Mouse (Mus musculus): ENCODE results near the gene Plxna1. TPM values are rescaled to one million over a fixed set of nuclear protein-coding genes. Genes with fewer than 3 reads are reported as not detected.

The Plxna1 gene
- polyA plus RNA-seq, 1 experiment from 2014 or later, result 24.3 TPM

GRCm38 (mm10) chr6:89341981-89342380, 20.4 kb downstream of the Plxna1 start:
- no peak overlapping the region for H3K27ac ChIP-seq (replicated peaks)
- H3K27me3 ChIP-seq (ENCODE audit: low read depth, poor library complexity, severe bottlenecking), result no peaks in the 10 kb centered on the region
- H3K4me3 ChIP-seq, result no peak overlapping the region
- WGBS, result 92% methylated on average over 4 of the region's 4 CpGs
- DNase-seq (ENCODE audit: low spot score), result no peak
- peaks cover 97% of the 10 kb centered on the region for H3K36me3 ChIP-seq
- no peaks in the 10 kb centered on the region for H3K9me3 ChIP-seq (replicated peaks)
- H3K4me1 ChIP-seq, result peaks cover 46% of the 10 kb centered on the region

DNA sequence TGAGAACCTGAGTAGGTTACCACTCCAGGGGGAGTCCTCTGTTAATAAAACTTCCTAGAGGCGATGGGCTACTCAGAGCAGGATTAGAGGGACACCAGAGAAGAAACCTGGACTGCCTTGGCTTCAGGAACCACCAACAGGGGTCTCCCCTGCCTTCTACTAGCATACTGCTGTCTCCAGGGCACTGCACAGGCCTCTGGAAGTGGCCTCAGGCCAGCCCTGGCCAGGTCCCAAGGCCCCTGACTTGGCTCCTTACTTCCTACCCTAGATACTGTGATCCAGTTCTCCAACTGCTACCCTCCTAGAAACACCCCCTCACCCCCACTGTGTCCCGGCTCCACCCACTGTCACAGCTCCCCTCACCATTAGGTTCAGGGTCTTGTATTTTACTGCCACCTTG, 23.0 kb downstream of the Plxna1 start:
- Histone ChIP-seq H3K27me3 (ENCODE audit: low read depth, poor library complexity, severe bottlenecking) (no peaks in the 10 kb centered on the region), H3K4me1 (peaks cover 44% of the 10 kb centered on the region), H3K27ac (replicated peaks) (no peak overlapping the region), H3K36me3 (peaks cover 99% of the 10 kb centered on the region), H3K9me3 (replicated peaks) (no peaks in the 10 kb centered on the region), H3K4me3 (no peak overlapping the region)
- DNase-seq (ENCODE audit: low spot score), result no peak
- WGBS, result 80% methylated on average over 2 of the region's 2 CpGs

DNA sequence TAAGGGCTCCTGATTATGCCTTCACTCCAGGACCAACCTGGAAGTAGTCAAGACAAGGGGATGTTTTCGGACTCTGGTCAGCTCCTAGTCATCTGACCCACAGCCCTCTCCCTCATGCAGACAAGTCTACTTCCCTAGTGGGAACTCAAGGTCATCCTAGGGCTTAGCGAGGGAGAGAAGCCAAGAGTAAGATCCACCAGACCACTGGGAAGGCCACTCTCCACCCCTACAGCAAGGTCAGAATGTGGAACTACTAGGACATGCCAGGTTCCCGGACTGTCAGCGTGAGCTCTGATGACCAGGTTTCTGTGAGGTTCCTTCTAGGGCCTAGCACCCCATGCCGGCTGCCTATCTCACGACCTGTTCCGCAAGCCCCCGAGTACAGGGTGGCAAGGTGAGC, 23.7 kb downstream of the Plxna1 start:
- Histone ChIP-seq H3K4me3 (no peak overlapping the region), H3K36me3 (peaks cover 98% of the 10 kb centered on the region), H3K4me1 (peaks cover 51% of the 10 kb centered on the region), H3K27ac (replicated peaks) (no peak overlapping the region), H3K27me3 (ENCODE audit: low read depth, poor library complexity, severe bottlenecking) (no peaks in the 10 kb centered on the region), H3K9me3 (replicated peaks) (no peaks in the 10 kb centered on the region)
- 92% methylated on average over 8 of the region's 8 CpGs for WGBS
- no peak for DNase-seq (ENCODE audit: low spot score)

- no peak overlapping the region for H3K4me3 ChIP-seq
- H3K27me3 ChIP-seq (ENCODE audit: low read depth, poor library complexity, severe bottlenecking), result no peaks in the 10 kb centered on the region
- DNase-seq (ENCODE audit: low spot score), result no peak
- H3K9me3 ChIP-seq (replicated peaks), result no peaks in the 10 kb centered on the region
- 74% methylated on average over 9 of the region's 9 CpGs for WGBS
- 0 out of 2 replicates have a peak overlapping the region, but pooled peaks have one; percentile 3 for H3K27ac ChIP-seq (replicated peaks)
- H3K36me3 ChIP-seq, result peaks cover 98% of the 10 kb centered on the region
- H3K4me1 ChIP-seq, result peaks cover 57% of the 10 kb centered on the region
Measured at GRCm38 (mm10) chr6:89337574-89337973, 24.8 kb downstream of the Plxna1 start.

- Histone ChIP-seq H3K36me3 (peaks cover 98% of the 10 kb centered on the region), H3K27ac (replicated peaks) (peak overlapping the region; percentile 80), H3K9me3 (replicated peaks) (no peaks in the 10 kb centered on the region), H3K4me3 (peak overlapping the region; percentile 22; the same call in 1 of the 2 replicates), H3K27me3 (ENCODE audit: low read depth, poor library complexity, severe bottlenecking) (no peaks in the 10 kb centered on the region), H3K4me1 (peaks cover 51% of the 10 kb centered on the region)
- WGBS, result 57% methylated on average over 12 of the region's 12 CpGs
- DNase-seq (ENCODE audit: low spot score), result peak; percentile 92
Measured at GRCm38 (mm10) chr6:89333964-89334702, 28.3 kb downstream of the Plxna1 start.

DNA sequence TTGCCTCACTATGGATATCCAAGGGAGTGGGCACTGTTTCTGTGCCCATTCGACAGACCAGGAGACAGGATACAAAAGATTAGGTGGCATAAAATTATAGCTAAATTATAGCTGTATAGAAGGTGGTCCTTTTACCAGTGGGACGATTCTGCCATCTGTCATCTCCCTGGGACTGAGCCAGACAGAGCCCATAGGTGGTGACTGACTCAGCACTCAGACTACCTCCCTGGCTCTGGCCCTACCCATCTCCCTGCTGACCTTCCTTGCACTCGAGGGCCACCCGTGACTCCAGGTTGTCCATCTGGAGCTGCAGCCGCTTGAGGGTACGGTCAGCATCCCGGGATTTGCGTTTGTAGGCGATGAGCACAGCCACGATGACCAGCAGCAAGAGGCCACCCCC, 31.5 kb downstream of the Plxna1 start:
- Histone ChIP-seq H3K4me1 (peaks cover 43% of the 10 kb centered on the region), H3K4me3 (no peak overlapping the region), H3K36me3 (peaks cover 98% of the 10 kb centered on the region), H3K9me3 (replicated peaks) (no peaks in the 10 kb centered on the region), H3K27ac (replicated peaks) (no peak overlapping the region), H3K27me3 (ENCODE audit: low read depth, poor library complexity, severe bottlenecking) (no peaks in the 10 kb centered on the region)
- DNase-seq (ENCODE audit: low spot score), result no peak
- WGBS, result 94% methylated on average over 10 of the region's 10 CpGs

DNA sequence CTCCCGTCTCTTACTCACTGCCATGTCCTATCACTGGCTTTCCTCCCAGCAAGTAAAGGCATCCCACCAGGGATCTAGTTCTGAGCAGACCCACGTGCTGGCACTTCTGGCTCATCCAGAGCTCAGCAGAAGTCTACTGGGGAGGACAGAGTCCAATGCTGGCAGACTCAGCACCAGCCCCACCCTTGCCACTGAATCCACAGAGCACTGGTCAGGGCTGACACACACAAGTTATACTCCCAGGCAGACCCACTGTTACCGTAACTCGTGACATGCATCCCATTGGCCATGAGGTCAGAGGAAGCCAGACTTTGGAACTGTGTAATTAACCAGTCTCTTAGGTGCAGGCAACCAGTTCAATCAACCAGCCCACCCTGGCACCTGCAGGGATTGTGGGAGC, 33.8 kb downstream of the Plxna1 start:
- no peak overlapping the region for H3K4me3 ChIP-seq
- peaks cover 100% of the 10 kb centered on the region for H3K36me3 ChIP-seq
- peaks cover 20% of the 10 kb centered on the region for H3K4me1 ChIP-seq
- WGBS, result 92% methylated on average over 4 of the region's 4 CpGs
- DNase-seq (ENCODE audit: low spot score), result no peak
- no peaks in the 10 kb centered on the region for H3K9me3 ChIP-seq (replicated peaks)
- no peaks in the 10 kb centered on the region for H3K27me3 ChIP-seq (ENCODE audit: low read depth, poor library complexity, severe bottlenecking)
- no peak overlapping the region; the same call in 1 of the 2 replicates for H3K27ac ChIP-seq (replicated peaks)

DNA sequence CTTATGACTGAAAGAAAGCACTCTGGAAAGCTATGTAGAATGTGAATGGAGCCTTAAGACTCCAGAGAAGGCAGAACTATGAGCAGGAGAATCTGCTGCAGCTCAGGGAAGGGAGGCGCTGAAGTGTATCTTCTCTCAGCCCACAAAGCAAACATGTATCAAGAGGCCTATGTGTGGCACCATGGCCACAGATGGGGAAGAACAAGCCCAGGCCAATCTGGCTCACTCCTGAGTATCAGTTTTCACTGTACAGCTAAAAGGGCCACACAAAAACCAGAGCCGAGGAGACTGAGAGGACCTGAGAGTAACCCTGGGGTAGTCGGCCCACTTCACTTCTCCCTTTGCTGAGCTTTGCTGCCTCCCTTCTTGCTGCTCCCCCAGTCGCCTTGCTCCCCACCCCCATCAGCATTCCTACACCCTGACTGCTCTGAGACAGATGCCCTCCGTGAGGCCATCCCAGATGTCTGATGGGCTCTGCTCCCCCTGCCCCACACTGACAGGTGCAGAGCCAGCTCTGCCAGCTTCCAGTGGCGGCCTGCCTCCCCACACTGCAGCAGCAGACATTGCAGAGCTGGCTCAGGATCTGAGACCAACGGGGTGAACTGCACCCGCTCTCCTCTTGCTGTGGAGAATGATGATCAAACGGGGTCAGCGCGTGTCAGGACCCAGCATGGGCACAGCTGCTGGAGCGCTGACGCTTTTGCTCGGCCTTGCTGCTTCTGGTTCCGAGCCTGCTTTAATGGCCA, 34.5 kb downstream of the Plxna1 start:
- 84% methylated on average over 15 of the region's 15 CpGs for WGBS
- peaks cover 100% of the 10 kb centered on the region for H3K36me3 ChIP-seq
- DNase-seq (ENCODE audit: low spot score), result no peak
- peaks cover 15% of the 10 kb centered on the region; the same call in 1 of the 2 replicates for H3K4me1 ChIP-seq
- no peaks in the 10 kb centered on the region for H3K9me3 ChIP-seq (replicated peaks)
- peak overlapping the region; percentile 28; the same call in 1 of the 2 replicates for H3K27ac ChIP-seq (replicated peaks)
- H3K27me3 ChIP-seq (ENCODE audit: low read depth, poor library complexity, severe bottlenecking), result no peaks in the 10 kb centered on the region
- no peak overlapping the region for H3K4me3 ChIP-seq

GRCm38 (mm10) chr6:89324842-89325241, 37.6 kb downstream of the Plxna1 start:
- DNase-seq (ENCODE audit: low spot score), result no peak
- WGBS, result 95% methylated on average over 4 of the region's 4 CpGs
- Histone ChIP-seq H3K9me3 (replicated peaks) (no peaks in the 10 kb centered on the region), H3K27ac (replicated peaks) (no peak overlapping the region; the same call in 1 of the 2 replicates), H3K27me3 (ENCODE audit: low read depth, poor library complexity, severe bottlenecking) (no peaks in the 10 kb centered on the region), H3K4me3 (no peak overlapping the region), H3K4me1 (peaks cover 15% of the 10 kb centered on the region; the same call in 1 of the 2 replicates), H3K36me3 (peaks cover 100% of the 10 kb centered on the region)

- Histone ChIP-seq H3K27me3 (ENCODE audit: low read depth, poor library complexity, severe bottlenecking) (no peaks in the 10 kb centered on the region), H3K4me3 (no peak overlapping the region), H3K4me1 (peaks cover 22% of the 10 kb centered on the region), H3K9me3 (replicated peaks) (no peaks in the 10 kb centered on the region), H3K36me3 (peaks cover 46% of the 10 kb centered on the region), H3K27ac (replicated peaks) (no peak overlapping the region)
- WGBS, result 74% methylated on average over 4 of the region's 4 CpGs
- no peak for DNase-seq (ENCODE audit: low spot score)
Measured at GRCm38 (mm10) chr6:89315263-89315662, 47.2 kb downstream of the Plxna1 start.

- Histone ChIP-seq H3K27ac (replicated peaks) (no peak overlapping the region), H3K4me1 (peaks cover 24% of the 10 kb centered on the region), H3K36me3 (peaks cover 8% of the 10 kb centered on the region), H3K4me3 (no peak overlapping the region), H3K9me3 (replicated peaks) (peaks cover 7% of the 10 kb centered on the region), H3K27me3 (ENCODE audit: low read depth, poor library complexity, severe bottlenecking) (no peaks in the 10 kb centered on the region)
- DNase-seq (ENCODE audit: low spot score), result no peak
- 88% methylated on average over 2 of the region's 2 CpGs for WGBS
Measured at GRCm38 (mm10) chr6:89311518-89311917, 50.9 kb downstream of the Plxna1 start.

DNA sequence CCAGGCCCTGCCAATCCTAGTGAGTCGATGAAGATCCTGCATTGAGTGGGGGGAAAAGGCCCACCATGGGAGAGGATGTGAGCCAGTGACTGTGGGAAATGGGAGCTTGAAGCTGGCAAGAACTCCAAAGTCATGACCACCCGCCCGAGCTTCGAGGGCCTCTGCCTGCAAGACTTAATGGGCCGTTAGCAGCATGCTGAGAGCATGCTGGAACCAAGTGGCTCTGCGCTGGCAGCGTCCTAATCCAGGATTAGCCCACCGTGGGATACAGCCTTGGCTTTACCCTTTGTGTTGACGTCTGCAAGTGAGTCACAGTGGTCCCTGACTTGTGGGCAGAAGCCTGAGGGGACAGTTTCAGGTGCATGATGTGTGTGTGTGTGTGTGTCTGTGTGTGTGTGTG, 52.2 kb downstream of the Plxna1 start:
- 31% methylated on average over 9 of the region's 9 CpGs for WGBS
- Histone ChIP-seq H3K9me3 (replicated peaks) (peaks cover 12% of the 10 kb centered on the region), H3K4me3 (no peak overlapping the region), H3K27ac (replicated peaks) (peak overlapping the region; percentile 55; the same call in 1 of the 2 replicates), H3K36me3 (no peaks in the 10 kb centered on the region), H3K27me3 (ENCODE audit: low read depth, poor library complexity, severe bottlenecking) (no peaks in the 10 kb centered on the region), H3K4me1 (peaks cover 23% of the 10 kb centered on the region)
- DNase-seq (ENCODE audit: low spot score), result no peak

Data from midbrain, embryonic 10.5 days (tissue).